Mouse (Mus musculus): Measurements from ENCODE around the gene Lsamp.

GRCm38 (mm10) chr16:40572085-40572745 is 588.1 kb downstream of the Lsamp start:
- TF ChIP-seq POLR2A (IDR thresholded peaks at IDR 0.05; ENCODE audit: insufficient read depth, low read length) (no peak), CTCF (IDR thresholded peaks at IDR 0.05; ENCODE audit: low read depth, low read length) (no peak)
